Mouse (Mus musculus) CH12.LX (cell line): Measurements from ENCODE around the gene Kalrn. TPM values are rescaled to one million over a fixed set of nuclear protein-coding genes. Genes with fewer than 3 reads are reported as not detected.

Experiments used
- DNase-seq: peaks from one replicate; pipeline ENCODE4 v3.0.0-alpha.2; 2013; ENCODE audit errors: extremely low read depth
- H3K27ac ChIP-seq: 2 replicates; pipeline ENCODE4 v1.5.1; 2012; ENCODE audit warnings: low read depth, mild to moderate bottlenecking, control low read depth, moderate library complexity; ENCODE audit not compliant: insufficient read depth
- H3K27me3 ChIP-seq: replicated peaks from 2 replicates; pipeline ENCODE3; 2012; ENCODE audit warnings: inconsistent platforms
- H3K36me3 ChIP-seq, 2 experiments: replicated peaks in 1 of 2; 2 replicates each; pipeline versions ENCODE3 to v1.6.1; 2012; ENCODE audit warnings: inconsistent platforms in 1 of 2, low read length in 1 of 2, mild to moderate bottlenecking in 1 of 2, mixed read lengths in 1 of 2, moderate library complexity in 1 of 2; ENCODE audit not compliant: control insufficient read depth in 1 of 2, insufficient read depth in 1 of 2
- H3K4me1 ChIP-seq, 2 experiments: 2 replicates each; pipeline ENCODE4 v1.6.1; 2012; ENCODE audit warnings: inconsistent platforms in 1 of 2, moderate library complexity in 1 of 2; ENCODE audit not compliant: insufficient read depth in 2 of 2, control insufficient read depth in 1 of 2
- H3K4me2 ChIP-seq: 2 replicates; pipeline ENCODE4 v1.6.1; 2012; ENCODE audit warnings: low read depth, mild to moderate bottlenecking, control low read depth; ENCODE audit not compliant: poor library complexity, insufficient read depth, severe bottlenecking
- H3K4me3 ChIP-seq, 3 experiments: fragments of 150-350 bp in 1 of 3; sonication (generic) in 1 of 3; replicated peaks in 1 of 3; 2 replicates each; pipeline versions ENCODE3 to v1.5.1; 2011 to 2012; ENCODE audit warnings: low read depth in 2 of 3, low read length in 2 of 3, mild to moderate bottlenecking in 2 of 3, moderate library complexity in 2 of 3, control low read depth in 1 of 3, improper control_type of control experiment in 1 of 3, inconsistent platforms in 1 of 3, mixed read lengths in 1 of 3; ENCODE audit not compliant: poor library complexity in 1 of 3
- H3K79me2 ChIP-seq: replicated peaks from 2 replicates; pipeline ENCODE4 v1.6.1; 2012; ENCODE audit warnings: mild to moderate bottlenecking, moderate library complexity; ENCODE audit not compliant: control insufficient read depth, poor library complexity, insufficient read depth, severe bottlenecking; ENCODE audit errors: extremely low read depth
- H3K9ac ChIP-seq: 2 replicates; pipeline ENCODE4 v1.6.1; 2012; ENCODE audit warnings: low read depth, mild to moderate bottlenecking, control low read depth, moderate library complexity; ENCODE audit not compliant: insufficient read depth
- H3K9me3 ChIP-seq: replicated peaks from 2 replicates; pipeline ENCODE3; 2012; ENCODE audit warnings: low read length, inconsistent platforms, mixed read lengths
- E2F4 ChIP-seq: IDR thresholded peaks from 2 replicates; pipeline ENCODE4 v1.6.1; 2011; ENCODE audit warnings: low read depth, low read length, improper control_type of control experiment; ENCODE audit not compliant: insufficient replicate concordance
- IRF4 ChIP-seq: IDR thresholded peaks from 2 replicates; pipeline ENCODE4 v1.6.1; 2014; ENCODE audit warnings: low read depth, mild to moderate bottlenecking, inconsistent platforms, low read length, improper control_type of control experiment
- JUN ChIP-seq: IDR thresholded peaks from 2 replicates; pipeline ENCODE4 v1.6.1; 2011; ENCODE audit warnings: low read depth, mild to moderate bottlenecking, low read length, improper control_type of control experiment, moderate library complexity; ENCODE audit not compliant: insufficient read depth
- MAFK ChIP-seq: IDR thresholded peaks from 2 replicates; pipeline ENCODE4 v1.6.1; 2011; ENCODE audit warnings: low read length, improper control_type of control experiment; ENCODE audit not compliant: insufficient replicate concordance
- MAZ ChIP-seq: IDR thresholded peaks from 2 replicates; pipeline ENCODE4 v1.6.1; 2012; ENCODE audit warnings: low read depth, mild to moderate bottlenecking, inconsistent platforms, low read length, improper control_type of control experiment, moderate library complexity
- MYC ChIP-seq: IDR thresholded peaks from 2 replicates; pipeline ENCODE4 v1.6.1; 2011; ENCODE audit warnings: low read depth, mild to moderate bottlenecking, improper control_type of control experiment, low read length
- NELFE ChIP-seq: IDR thresholded peaks from 2 replicates; pipeline ENCODE4 v1.6.1; 2011; ENCODE audit warnings: low read depth, low read length, improper control_type of control experiment
- NRF1 ChIP-seq: IDR thresholded peaks from 2 replicates; pipeline ENCODE4 v1.6.1; 2014; ENCODE audit warnings: low read depth, mild to moderate bottlenecking, inconsistent platforms, low read length, improper control_type of control experiment, moderate library complexity
- POLR2AphosphoS2 ChIP-seq: IDR thresholded peaks from 2 replicates; pipeline ENCODE4 v1.6.1; 2011; ENCODE audit warnings: low read depth, low read length, improper control_type of control experiment
- RCOR1 ChIP-seq: conservative IDR thresholded peaks from 2 replicates; pipeline ENCODE4 v1.6.1; 2012; ENCODE audit warnings: low read depth, mild to moderate bottlenecking, inconsistent platforms, low read length, improper control_type of control experiment
- SMC3 ChIP-seq: IDR thresholded peaks from 2 replicates; pipeline ENCODE4 v1.6.1; 2011; ENCODE audit warnings: low read depth, low read length, improper control_type of control experiment
- TBP ChIP-seq: conservative IDR thresholded peaks from 2 replicates; pipeline ENCODE4 v1.6.1; 2011; ENCODE audit warnings: low read depth, low read length, improper control_type of control experiment
- USF2 ChIP-seq: conservative IDR thresholded peaks from 2 replicates; pipeline ENCODE4 v1.6.1; 2011; ENCODE audit warnings: low read depth, low read length, improper control_type of control experiment
- ZC3H11A ChIP-seq: IDR thresholded peaks from 2 replicates; pipeline ENCODE4 v1.6.1; 2012; ENCODE audit warnings: low read depth, mild to moderate bottlenecking, inconsistent platforms, low read length, improper control_type of control experiment
- ZMIZ1 ChIP-seq: IDR thresholded peaks from 2 replicates; pipeline ENCODE4 v1.6.1; 2012; ENCODE audit warnings: low read depth, mild to moderate bottlenecking, inconsistent platforms, low read length, improper control_type of control experiment
- dilution Hi-C: fragments of 300-500 bp; cut with MboI; formaldehyde crosslinking; loops from 2 replicates; pipeline ENCODE4 v1.14.3; 2020; ENCODE audit warnings: low sequenced_read_pairs; ENCODE audit not compliant: extremely low pct_unique_long_range_greater_than_20kb, extremely low pct_ligation_motif_present
- in situ Hi-C: fragments of 300-500 bp; cut with MboI; formaldehyde crosslinking; loops from 3 replicates; pipeline ENCODE4 v1.14.3; 2019; ENCODE audit warnings: low sequenced_read_pairs, low pct_ligation_motif_present, low pct_unique_long_range_greater_than_20kb, mixed read lengths
- polyA plus RNA-seq: library from polyadenylated mRNA; unstranded; fragments of >175 nt; gene quantifications from 2 replicates; pipeline ENCODE4 v1.2.1, GENCODE M21; 2012; ENCODE audit warnings: low read depth; ENCODE audit not compliant: insufficient read length
- total RNA-seq, 2 experiments: library from RNA; depleted of rRNA; stranded (reverse); fragments of 300-350 nt in 1 of 2; fragments of >200 nt in 1 of 2; gene quantifications; 2 replicates each; pipeline ENCODE4 v1.2.3; 2012 to 2014

The Kalrn gene
- total and polyA plus RNA-seq, 3 experiments, result 0.08 to 0.09 TPM; not detected in 1

- no peak for TF ChIP-seq NELFE
- TF ChIP-seq IRF4, result no peak
- no peak for TF ChIP-seq ZMIZ1
- no peak for TF ChIP-seq TBP
- no peak for TF ChIP-seq RCOR1
- TF ChIP-seq NRF1, result no peak
- TF ChIP-seq POLR2AphosphoS2, result no peak
- no peak for TF ChIP-seq JUN
- no peak for TF ChIP-seq ZC3H11A
- TF ChIP-seq MAFK, result no peak
- no peak overlapping the region for H3K9ac ChIP-seq
- H3K27me3 ChIP-seq, result peaks cover 37% of the 10 kb centered on the region
- no peaks in the 10 kb centered on the region for H3K9me3 ChIP-seq
- no peak for DNase-seq
- H3K79me2 ChIP-seq, result no peaks in the 10 kb centered on the region
- H3K27ac ChIP-seq, result no peak overlapping the region
- peaks cover 6 to 8% of the 10 kb centered on the region in 2 experiments; a peak in 3 of 4 replicates for H3K4me1 ChIP-seq
- H3K4me3 ChIP-seq, result no peak overlapping the region
- in situ Hi-C loops, result no loop called here
- H3K4me2 ChIP-seq, result no peak overlapping the region
- dilution Hi-C loops, result no loop called here
- H3K36me3 ChIP-seq, result no peaks in the 10 kb centered on the region
Measured at GRCm38 (mm10) chr16:34485483-34485882, 87.8 kb downstream of the Kalrn start.

GRCm38 (mm10) chr16:34484921-34485320 lies 88.4 kb downstream of the Kalrn start:
- Histone ChIP-seq H3K4me2 (no peak overlapping the region), H3K79me2 (no peaks in the 10 kb centered on the region), H3K4me1 (peaks cover 6 to 8% of the 10 kb centered on the region in 2 experiments; a peak in 3 of 4 replicates), H3K27me3 (peaks cover 37% of the 10 kb centered on the region), H3K4me3 (no peak overlapping the region), H3K27ac (no peak overlapping the region), H3K36me3 (no peaks in the 10 kb centered on the region), H3K9me3 (no peaks in the 10 kb centered on the region), H3K9ac (no peak overlapping the region)
- dilution Hi-C loops, result no loop called here
- TF ChIP-seq POLR2AphosphoS2, result no peak
- TF ChIP-seq E2F4, result no peak
- no peak for TF ChIP-seq MAZ
- no peak for TF ChIP-seq SMC3
- no peak for TF ChIP-seq MYC
- no peak for DNase-seq
- in situ Hi-C loops, result no loop called here

- H3K27me3 ChIP-seq, result peaks cover 39% of the 10 kb centered on the region
- in situ Hi-C loops (no loop called here), dilution Hi-C loops (no loop called here)
- H3K4me2 ChIP-seq, result no peak overlapping the region
- TF ChIP-seq USF2 (no peak), MAFK (peak; percentile 90)
- no peaks in the 10 kb centered on the region for H3K79me2 ChIP-seq
- no peak for DNase-seq
- peaks cover 6 to 8% of the 10 kb centered on the region in 2 experiments; a peak in 3 of 4 replicates for H3K4me1 ChIP-seq
- H3K4me3 ChIP-seq, result no peak overlapping the region
- no peaks in the 10 kb centered on the region for H3K36me3 ChIP-seq
- H3K27ac ChIP-seq, result no peak overlapping the region
- no peak overlapping the region for H3K9ac ChIP-seq
- no peaks in the 10 kb centered on the region for H3K9me3 ChIP-seq
Measured at GRCm38 (mm10) chr16:34484213-34484612, 89.1 kb downstream of the Kalrn start.
